Mouse (Mus musculus) bone marrow, adult 2 months (tissue): ENCODE results near the gene Sez6l. TPM values are rescaled to one million over a fixed set of nuclear protein-coding genes. Genes with fewer than 3 reads are reported as not detected.

Experiments
- H3K27ac ChIP-seq: fragments of 200-500 bp; 2 replicates; pipeline ENCODE4 v1.5.1; 2012; ENCODE audit warnings: low read depth, mild to moderate bottlenecking, control low read depth, inconsistent platforms, low read length; ENCODE audit not compliant: control insufficient read depth, poor library complexity, insufficient read depth
- H3K4me1 ChIP-seq: fragments of 200-500 bp; 2 replicates; pipeline ENCODE4 v1.6.1; 2011; ENCODE audit warnings: low read length; ENCODE audit not compliant: control insufficient read depth, insufficient read depth
- H3K4me3 ChIP-seq: fragments of 200-500 bp; replicated peaks from 2 replicates; pipeline ENCODE3; 2011; ENCODE audit warnings: mild to moderate bottlenecking, low read depth, low read length, control low read depth; ENCODE audit not compliant: control insufficient read depth
- CTCF ChIP-seq: fragments of 200-500 bp; IDR thresholded peaks from 2 replicates; pipeline ENCODE4 v1.5.1; 2011; ENCODE audit warnings: low read length, control low read depth; ENCODE audit not compliant: control insufficient read depth, insufficient read depth
- POLR2A ChIP-seq: fragments of 200-500 bp; IDR thresholded peaks from 2 replicates; pipeline ENCODE4 v1.6.1; 2011; ENCODE audit warnings: low read depth, mild to moderate bottlenecking, control low read depth, low read length, borderline replicate concordance; ENCODE audit not compliant: control insufficient read depth
- WGBS: fragments of 180-500 bp; shearing (Covaris S2); methylation state at CpG from one replicate; pipeline ENCODE4 v1.1.7; 2018; 5-methylcytosine and 5-hydroxymethylcytosine counted together
- polyA plus RNA-seq: library from polyadenylated mRNA; stranded (reverse); fragments of >200 nt; gene quantifications from 2 replicates; pipeline ENCODE4 v1.2.4, GENCODE M21; 2011; ENCODE audit warnings: low replicate concordance; ENCODE audit not compliant: missing spikeins, insufficient read depth, insufficient read length

Sez6l gene
- polyA plus RNA-seq, 1 experiment, result not detected

- H3K4me3 ChIP-seq, result no peak overlapping the region
- no peak overlapping the region for H3K27ac ChIP-seq
- TF ChIP-seq CTCF, result no peak
- no peak for TF ChIP-seq POLR2A
- H3K4me1 ChIP-seq, result no peaks in the 10 kb centered on the region
- 21% methylated on average over 19 of the region's 19 CpGs for whole genome bisulfite sequencing
These were observed 165.3 kb downstream of the Sez6l start for GRCm38 (mm10) chr5:112411514-112412335.

- no peak for TF ChIP-seq CTCF
- TF ChIP-seq POLR2A, result no peak
- 46% methylated on average over 11 of the region's 11 CpGs for WGBS
- no peaks in the 10 kb centered on the region for H3K4me1 ChIP-seq
- no peak overlapping the region for H3K4me3 ChIP-seq
- no peak overlapping the region for H3K27ac ChIP-seq
These were observed 165.9 kb downstream of the Sez6l start for GRCm38 (mm10) chr5:112411072-112411471.

GRCm38 (mm10) chr5:112409274-112409673, 167.7 kb downstream of the Sez6l start:
- H3K4me3 ChIP-seq, result no peak overlapping the region
- H3K4me1 ChIP-seq, result no peaks in the 10 kb centered on the region
- TF ChIP-seq CTCF (no peak), POLR2A (no peak)
- H3K27ac ChIP-seq, result no peak overlapping the region
- WGBS, result 60% methylated on average over 5 of the region's 5 CpGs

GRCm38 (mm10) chr5:112406017-112406416, 171.0 kb downstream of the Sez6l start:
- H3K4me1 ChIP-seq, result no peaks in the 10 kb centered on the region; the same call in 1 of the 2 replicates
- WGBS, result 34% methylated on average over 3 of the region's 3 CpGs
- H3K4me3 ChIP-seq, result no peak overlapping the region
- H3K27ac ChIP-seq, result no peak overlapping the region
- TF ChIP-seq CTCF, result no peak
- TF ChIP-seq POLR2A, result no peak

- Histone ChIP-seq H3K4me1 (no peaks in the 10 kb centered on the region; the same call in 1 of the 2 replicates), H3K4me3 (no peak overlapping the region), H3K27ac (no peak overlapping the region)
- TF ChIP-seq POLR2A (no peak), CTCF (no peak)
- WGBS, result 71% methylated on average over 3 of the region's 3 CpGs
These were observed 174.5 kb downstream of the Sez6l start for GRCm38 (mm10) chr5:112402437-112402836.

- 76% methylated on average over 10 of the region's 10 CpGs for WGBS
These were observed 177.7 kb downstream of the Sez6l start for GRCm38 (mm10) chr5:112399284-112399683.

GRCm38 (mm10) chr5:112396066-112396465, 180.9 kb downstream of the Sez6l start:
- WGBS, result 83% methylated on average over 18 of the region's 18 CpGs
- Histone ChIP-seq H3K27ac (no peak overlapping the region), H3K4me1 (no peaks in the 10 kb centered on the region; the same call in 1 of the 2 replicates), H3K4me3 (no peak overlapping the region)
- TF ChIP-seq POLR2A (no peak), CTCF (no peak)

More at GRCm38 (mm10) chr5:112399284-112399683, 177.7 kb downstream of the Sez6l start:
- no peak overlapping the region for H3K27ac ChIP-seq
- no peaks in the 10 kb centered on the region; the same call in 1 of the 2 replicates for H3K4me1 ChIP-seq
- no peak overlapping the region for H3K4me3 ChIP-seq
- TF ChIP-seq CTCF (no peak), POLR2A (no peak)

GRCm38 (mm10) chr5:112394779-112395443, 182.1 kb downstream of the Sez6l start, which contains the start of gene Asphd2:
Asphd2 (minus strand) TSS chr5:112394866.
- no peak within 1 kb of the TSS for H3K27ac ChIP-seq
- WGBS, result 8% methylated on average over 63 of the region's 67 CpGs
- no peak within 1 kb of the TSS for H3K4me3 ChIP-seq
- no peaks in the 10 kb centered on the region; the same call in 1 of the 2 replicates for H3K4me1 ChIP-seq
- TF ChIP-seq CTCF (no peak), POLR2A (no peak)
